Mouse (Mus musculus): ENCODE results near the gene Kirrel3.

The Kirrel3 gene

GRCm38 (mm10) chr9:34485759-34486431 lies at the start of gene Kirrel3:
TSS of gene Kirrel3 (plus strand) at chr9:34485894.
- peak; percentile 82 for DNase-seq (ENCODE audit: low spot score)

GRCm38 (mm10) chr9:34440721-34441120 lies 45.0 kb upstream of the Kirrel3 start:
- no peak for DNase-seq (ENCODE audit: low spot score)

- DNase-seq (ENCODE audit: low spot score) = no peak
These were observed 41.7 kb upstream of the Kirrel3 start for GRCm38 (mm10) chr9:34443950-34444349.

- DNase-seq (ENCODE audit: low spot score) = no peak
These were observed 39.0 kb upstream of the Kirrel3 start for GRCm38 (mm10) chr9:34446497-34447350.

GRCm38 (mm10) chr9:34447736-34448135 lies 38.0 kb upstream of the Kirrel3 start:
- no peak for DNase-seq (ENCODE audit: low spot score)

GRCm38 (mm10) chr9:34448467-34448866 lies 37.2 kb upstream of the Kirrel3 start:
- DNase-seq (ENCODE audit: low spot score) = no peak

GRCm38 (mm10) chr9:34458189-34458588 lies 27.5 kb upstream of the Kirrel3 start:
- no peak for DNase-seq (ENCODE audit: low spot score)

GRCm38 (mm10) chr9:34459968-34460367 lies 25.7 kb upstream of the Kirrel3 start:
- no peak for DNase-seq (ENCODE audit: low spot score)

- no peak for DNase-seq (ENCODE audit: low spot score)
These were observed 22.0 kb upstream of the Kirrel3 start for GRCm38 (mm10) chr9:34463666-34464065.

GRCm38 (mm10) chr9:34466058-34466457 lies 19.6 kb upstream of the Kirrel3 start:
- no peak for DNase-seq (ENCODE audit: low spot score)

- no peak for DNase-seq (ENCODE audit: low spot score)
These were observed 16.5 kb upstream of the Kirrel3 start for GRCm38 (mm10) chr9:34469180-34469579.

GRCm38 (mm10) chr9:34476206-34476605 lies 9.5 kb upstream of the Kirrel3 start:
- DNase-seq (ENCODE audit: low spot score) = no peak

- DNase-seq (ENCODE audit: low spot score) = no peak
These were observed 7.2 kb upstream of the Kirrel3 start for GRCm38 (mm10) chr9:34478494-34478893.

GRCm38 (mm10) chr9:34483236-34483635 lies 2.5 kb upstream of the Kirrel3 start:
- no peak for DNase-seq (ENCODE audit: low spot score)

- DNase-seq (ENCODE audit: low spot score) = no peak
These were observed 1.0 kb upstream of the Kirrel3 start for GRCm38 (mm10) chr9:34484665-34485064.

GRCm38 (mm10) chr9:34488267-34488666 lies 2.6 kb downstream of the Kirrel3 start:
- no peak for DNase-seq (ENCODE audit: low spot score)

GRCm38 (mm10) chr9:34488700-34489315 lies 3.1 kb downstream of the Kirrel3 start:
- peak; percentile 73 for DNase-seq (ENCODE audit: low spot score)

GRCm38 (mm10) chr9:34489316-34489710 lies 3.6 kb downstream of the Kirrel3 start:
- no peak for DNase-seq (ENCODE audit: low spot score)

- no peak for DNase-seq (ENCODE audit: low spot score)
These were observed 4.1 kb downstream of the Kirrel3 start for GRCm38 (mm10) chr9:34489760-34490159.

GRCm38 (mm10) chr9:34492121-34492520 lies 6.4 kb downstream of the Kirrel3 start:
- DNase-seq (ENCODE audit: low spot score) = no peak

GRCm38 (mm10) chr9:34493571-34493970 lies 7.9 kb downstream of the Kirrel3 start:
- no peak for DNase-seq (ENCODE audit: low spot score)

- DNase-seq (ENCODE audit: low spot score) = no peak
These were observed 12.4 kb downstream of the Kirrel3 start for GRCm38 (mm10) chr9:34498126-34498525.

GRCm38 (mm10) chr9:34498651-34499050 lies 13.0 kb downstream of the Kirrel3 start:
- peak; percentile 91 for DNase-seq (ENCODE audit: low spot score)
